Mouse (Mus musculus) stomach, postnatal 0 days (tissue): ENCODE data around the gene Fbxo7. TPM values are rescaled to one million over a fixed set of nuclear protein-coding genes. Genes with fewer than 3 reads are reported as not detected.

Experiments
- ATAC-seq: fragments of 200-750 bp; cut with Nextera tagmentation; 2 replicates; pipeline ENCODE4 v1.8.0; 2017; ENCODE audit not compliant: low FRiP score, low TSS enrichment
- DNase-seq: peaks from one replicate; pipeline ENCODE4 v3.0.0-alpha.2; 2016; ENCODE audit warnings: low spot score
- H3K27ac ChIP-seq: fragments of 300-500 bp; sonication (generic); replicated peaks from 2 replicates; pipeline ENCODE4 v1.5.1; 2014; ENCODE audit warnings: mild to moderate bottlenecking, control low read depth
- H3K27me3 ChIP-seq: fragments of 300-500 bp; sonication (generic); 2 replicates; pipeline ENCODE4 v1.6.1; 2014; ENCODE audit warnings: low read length; ENCODE audit not compliant: control insufficient read depth, insufficient read depth
- H3K36me3 ChIP-seq: fragments of 300-500 bp; sonication (generic); 2 replicates; pipeline ENCODE4 v1.6.1; 2014; ENCODE audit warnings: low read length, mixed read lengths; ENCODE audit not compliant: control insufficient read depth, insufficient read depth
- H3K4me1 ChIP-seq: fragments of 300-500 bp; sonication (generic); replicated peaks from 2 replicates; pipeline ENCODE4 v1.6.1; 2014; ENCODE audit warnings: antibody characterized with exemption; ENCODE audit not compliant: control insufficient read depth, insufficient read depth
- H3K4me2 ChIP-seq: fragments of 300-500 bp; sonication (generic); replicated peaks from 2 replicates; pipeline ENCODE4 v1.6.1; 2014; ENCODE audit warnings: low read depth, mild to moderate bottlenecking, control low read depth, moderate library complexity
- H3K4me3 ChIP-seq: fragments of 300-500 bp; sonication (generic); 2 replicates; pipeline ENCODE4 v1.5.1; 2014; ENCODE audit warnings: low read depth, low read length, control low read depth
- H3K9ac ChIP-seq: fragments of 300-500 bp; sonication (generic); 2 replicates; pipeline ENCODE4 v1.6.1; 2014; ENCODE audit warnings: mild to moderate bottlenecking, low read length, control low read depth, mixed read lengths
- H3K9me3 ChIP-seq: fragments of 300-500 bp; sonication (generic); 2 replicates; pipeline ENCODE4 v1.6.1; 2016; ENCODE audit warnings: low read length; ENCODE audit not compliant: control insufficient read depth
- CTCF ChIP-seq: IDR thresholded peaks from 2 replicates; pipeline ENCODE4 v1.5.1; 2016; ENCODE audit warnings: antibody characterized with exemption, low read depth, mild to moderate bottlenecking, moderate library complexity
- EP300 ChIP-seq: optimal IDR thresholded peaks from 2 replicates; pipeline ENCODE3; 2016; ENCODE audit warnings: antibody characterized with exemption
- WGBS: fragments of 180-500 bp; shearing (Covaris S2); extraction: QIAGEN DNeasy Blood & Tissue Kit; methylation state at CpG from one replicate; pipeline ENCODE4 v1.1.7; 2014; 5-methylcytosine and 5-hydroxymethylcytosine counted together
- polyA plus RNA-seq: library from polyadenylated mRNA; unstranded; fragments of >200 nt; fragmentation: Nextera tagmentation; extraction: Ambion mirVana; gene quantifications from 2 replicates; pipeline ENCODE4 v1.2.1, GENCODE M21; 2015

The Fbxo7 gene
- polyA plus RNA-seq, 1 experiment from 2014 or later: 24.8 TPM

- H3K4me1 ChIP-seq: no peaks in the 10 kb centered on the region
- H3K9me3 ChIP-seq: no peaks in the 10 kb centered on the region
- no peak within 1 kb of the TSS for H3K9ac ChIP-seq
- peak within 1 kb of the TSS; percentile 24; the same call in 1 of the 2 replicates for H3K27ac ChIP-seq
- H3K27me3 ChIP-seq: no peaks in the 10 kb centered on the region
- ATAC-seq: no peak
- WGBS: 78% methylated on average over 2 of the region's 2 CpGs
- no peak within 1 kb of the TSS for H3K4me2 ChIP-seq
- TF ChIP-seq EP300 (no peak), CTCF (no peak)
- DNase-seq: no peak
- no peak within 1 kb of the TSS for H3K4me3 ChIP-seq
- no peaks in the 10 kb centered on the region for H3K36me3 ChIP-seq
These were observed 10.0 kb upstream of the Fbxo7 start, which contains the start of gene Bpifc for GRCm38 (mm10) chr10:86011781-86012180. Bpifc (minus strand) TSS chr10:86011895.

DNA sequence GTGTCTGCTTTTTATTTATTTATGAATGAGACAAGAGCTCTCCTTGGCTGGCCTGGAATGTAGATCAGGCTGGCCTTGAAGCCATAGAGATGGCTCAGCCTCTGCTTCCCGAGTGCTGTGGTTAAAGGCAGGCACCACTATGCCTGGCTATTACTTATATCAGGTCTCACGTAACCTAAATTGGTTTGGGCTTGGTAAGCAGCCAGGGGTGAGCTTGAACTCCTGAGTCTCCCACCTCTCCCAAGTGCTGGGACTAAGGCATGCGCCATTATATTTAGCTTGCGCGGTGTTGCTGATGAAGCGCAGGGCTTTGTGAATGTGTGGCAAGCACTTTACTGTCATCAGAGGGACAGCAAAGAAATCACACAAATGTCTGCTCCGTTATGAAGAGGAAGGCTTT lies 4.0 kb upstream of the Fbxo7 start:
- ATAC-seq: no peak
- no peaks in the 10 kb centered on the region for H3K27me3 ChIP-seq
- TF ChIP-seq CTCF: no peak
- no peak for TF ChIP-seq EP300
- H3K9me3 ChIP-seq: no peaks in the 10 kb centered on the region
- no peak overlapping the region for H3K9ac ChIP-seq
- H3K36me3 ChIP-seq: no peaks in the 10 kb centered on the region
- DNase-seq: no peak
- no peak overlapping the region for H3K4me3 ChIP-seq
- no peak overlapping the region for H3K27ac ChIP-seq
- H3K4me2 ChIP-seq: no peak overlapping the region
- WGBS: 92% methylated on average over 7 of the region's 7 CpGs
- H3K4me1 ChIP-seq: 0 out of 2 replicates have a peak, but pooled peaks cover 3% of the 10 kb centered on the region

GRCm38 (mm10) chr10:86018813-86019212 lies 3.0 kb upstream of the Fbxo7 start:
- 33% methylated on average over 5 of the region's 5 CpGs for WGBS

DNA sequence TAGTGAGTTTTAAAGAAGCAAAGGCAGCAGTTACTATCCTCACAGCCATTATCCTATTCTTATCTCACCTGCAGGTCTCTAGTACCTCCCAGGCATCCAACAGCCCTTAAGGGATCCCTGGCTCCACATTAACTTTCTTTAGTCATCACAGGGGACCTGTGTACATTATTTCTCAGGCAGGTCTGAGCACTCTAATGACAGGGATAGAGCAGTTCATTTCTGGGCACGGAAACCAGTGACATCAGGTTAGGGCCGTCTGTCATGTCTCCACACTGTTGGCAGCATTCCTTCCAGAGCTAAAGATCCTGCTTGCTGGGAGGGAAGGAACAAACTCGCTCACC lies 394 bp upstream of the Fbxo7 start:
- H3K9ac ChIP-seq: peak overlapping the region; percentile 31; the same call in 1 of the 2 replicates
- TF ChIP-seq CTCF (no peak), EP300 (no peak)
- 0 out of 2 replicates have a peak, but pooled peaks cover 3% of the 10 kb centered on the region for H3K4me1 ChIP-seq
- ATAC-seq (no peak; the same call in 1 of the 2 replicates), DNase-seq (no peak)
- WGBS: 0% methylated on average over 3 of the region's 3 CpGs
- H3K9me3 ChIP-seq: no peaks in the 10 kb centered on the region
- no peaks in the 10 kb centered on the region for H3K36me3 ChIP-seq
- H3K4me2 ChIP-seq: peak overlapping the region; percentile 61
- H3K27ac ChIP-seq: peak overlapping the region; percentile 65
- no peaks in the 10 kb centered on the region for H3K27me3 ChIP-seq
- H3K4me3 ChIP-seq: peak overlapping the region; percentile 88; the same call in 1 of the 2 replicates

More at GRCm38 (mm10) chr10:86018813-86019212, 3.0 kb upstream of the Fbxo7 start:
- Histone ChIP-seq H3K27ac (no peak overlapping the region), H3K27me3 (no peaks in the 10 kb centered on the region), H3K9me3 (no peaks in the 10 kb centered on the region), H3K4me1 (0 out of 2 replicates have a peak, but pooled peaks cover 3% of the 10 kb centered on the region), H3K9ac (no peak overlapping the region), H3K4me2 (no peak overlapping the region), H3K4me3 (no peak overlapping the region), H3K36me3 (no peaks in the 10 kb centered on the region)
- TF ChIP-seq EP300 (no peak), CTCF (no peak)
- ATAC-seq (no peak), DNase-seq (no peak)

DNA sequence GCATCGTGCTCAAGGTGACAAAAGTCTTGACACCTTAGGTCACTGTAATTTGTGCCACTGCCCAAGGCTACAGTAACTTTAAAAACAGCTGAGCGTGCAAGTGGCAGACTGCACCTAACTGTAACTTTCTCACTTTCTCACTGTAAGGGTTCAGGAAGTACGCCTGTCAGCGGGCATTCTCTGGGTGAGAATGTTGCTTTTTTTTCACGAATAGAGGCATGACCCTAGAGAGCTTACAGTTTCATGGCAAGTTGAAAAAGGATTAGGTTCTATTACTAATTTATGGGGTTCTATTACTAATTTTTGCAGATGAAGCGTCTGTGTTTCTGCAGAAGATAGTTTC lies 673 bp downstream of the Fbxo7 start:
- no peaks in the 10 kb centered on the region for H3K36me3 ChIP-seq
- TF ChIP-seq CTCF: no peak
- no peak for TF ChIP-seq EP300
- 0 out of 2 replicates have a peak, but pooled peaks cover 3% of the 10 kb centered on the region for H3K4me1 ChIP-seq
- peak overlapping the region; percentile 61 for H3K4me2 ChIP-seq
- H3K27ac ChIP-seq: peak overlapping the region; percentile 98
- H3K27me3 ChIP-seq: no peaks in the 10 kb centered on the region
- WGBS: 2% methylated on average over 6 of the region's 6 CpGs
- H3K4me3 ChIP-seq: peak overlapping the region; percentile 88
- ATAC-seq (0 out of 2 replicates have a peak, but pooled peaks have one; percentile 1), DNase-seq (no peak)
- peak overlapping the region; percentile 77 for H3K9ac ChIP-seq
- H3K9me3 ChIP-seq: no peaks in the 10 kb centered on the region

DNA sequence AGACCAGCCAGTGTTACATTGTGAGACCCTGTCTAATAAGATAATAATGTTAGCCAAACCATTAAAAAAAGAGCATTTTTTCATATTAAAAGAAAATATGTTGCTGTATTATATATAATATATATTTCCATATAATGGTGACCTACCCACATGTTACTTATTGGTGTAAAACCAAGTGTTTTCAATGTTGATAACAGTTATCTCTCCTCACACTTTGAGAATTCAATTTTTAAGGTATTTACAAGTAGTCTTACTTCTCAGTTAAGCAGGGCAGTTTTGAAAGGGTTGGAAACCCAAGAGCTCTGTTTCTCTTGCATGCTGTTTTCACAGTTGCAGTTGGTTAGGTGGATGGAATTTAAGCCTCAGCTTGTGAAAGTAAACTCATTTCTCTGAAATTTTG lies 1.4 kb downstream of the Fbxo7 start:
- ATAC-seq: no peak
- no peak for DNase-seq
- TF ChIP-seq EP300 (no peak), CTCF (no peak)
- H3K9me3 ChIP-seq: no peaks in the 10 kb centered on the region
- peak overlapping the region; percentile 61; the same call in 1 of the 2 replicates for H3K4me2 ChIP-seq
- 0 out of 2 replicates have a peak, but pooled peaks cover 3% of the 10 kb centered on the region for H3K4me1 ChIP-seq
- no peak overlapping the region for H3K27ac ChIP-seq
- H3K9ac ChIP-seq: no peak overlapping the region
- no peaks in the 10 kb centered on the region for H3K36me3 ChIP-seq
- H3K4me3 ChIP-seq: no peak overlapping the region
- H3K27me3 ChIP-seq: no peaks in the 10 kb centered on the region
